Mouse (Mus musculus): Measurements from ENCODE around the gene Rasl11b. TPM values are rescaled to one million over a fixed set of nuclear protein-coding genes. Genes with fewer than 3 reads are reported as not detected.

The Rasl11b gene
- 52.8 and 56.1 TPM in 2 replicates for polyA plus RNA-seq (2015; fragmentation: Nextera tagmentation; extraction: Ambion mirVana)

DNA sequence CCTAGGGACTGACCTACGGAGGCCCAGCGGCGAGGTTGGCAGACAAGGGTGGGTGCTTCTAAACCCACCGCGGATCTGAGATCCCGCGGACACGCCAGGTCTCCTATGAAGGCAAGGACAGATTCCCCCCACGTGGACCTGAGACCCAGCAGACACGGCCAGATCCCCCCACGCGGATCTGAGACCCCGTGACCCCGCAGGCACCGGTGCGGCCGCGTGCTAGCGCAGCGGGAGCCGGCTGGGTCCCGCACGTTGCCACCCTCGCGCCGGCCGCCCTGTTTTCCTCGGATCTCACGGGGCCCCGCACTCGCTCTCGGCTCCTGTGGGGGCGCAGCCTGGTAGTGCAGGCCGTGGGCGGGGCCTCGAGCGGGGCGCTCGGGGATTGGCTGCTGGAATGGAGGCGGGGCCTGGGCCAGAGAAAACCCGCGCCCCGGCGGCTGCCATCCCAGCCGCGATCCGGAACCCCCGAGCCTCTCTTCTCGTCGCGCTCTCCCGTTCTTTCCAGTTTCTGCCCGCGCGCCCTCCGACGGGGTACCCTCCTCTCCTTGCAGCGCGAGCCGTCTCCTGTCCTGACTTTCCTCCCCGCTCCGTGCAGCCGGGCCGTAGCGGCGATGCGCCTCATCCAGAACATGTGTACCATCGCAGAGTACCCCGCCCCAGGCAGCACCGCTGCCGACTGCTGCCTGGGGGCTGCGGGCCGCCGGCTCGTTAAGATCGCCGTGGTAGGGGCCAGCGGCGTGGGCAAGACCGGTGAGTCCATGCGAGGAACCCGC, at the start of gene Rasl11b:
Gene Rasl11b, plus strand, starts transcription at position 446 of the 773 bp plus-strand sequence.
- peak; percentile 97 for ATAC-seq (ENCODE audit: insufficient read depth, low FRiP score)
- WGBS, result under 1% methylated on average over 78 of the region's 82 CpGs

DNA sequence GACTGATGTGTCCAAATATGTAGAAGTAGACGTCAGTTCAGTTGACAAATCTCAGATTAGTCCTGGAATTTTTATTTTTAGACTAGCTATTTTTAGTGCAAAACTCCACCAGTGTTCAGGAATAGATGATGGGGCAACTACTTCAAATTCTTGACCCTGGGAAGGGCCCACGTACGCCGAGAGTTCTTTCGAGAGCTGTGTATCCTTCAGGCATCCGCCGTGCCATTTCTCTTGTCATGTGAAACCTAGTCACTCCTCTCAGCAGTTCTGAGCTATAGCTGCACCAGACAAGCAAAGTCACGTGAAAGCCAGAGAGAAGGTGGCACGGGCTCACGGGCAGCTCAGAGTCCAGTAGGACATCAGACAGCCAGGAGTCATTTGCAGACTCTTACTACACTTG, 47.5 kb upstream of the Rasl11b start:
- H3K4me1 ChIP-seq (ENCODE audit: control insufficient read depth, insufficient read depth, low read length), result peaks cover 4% of the 10 kb centered on the region; the same call in 1 of the 2 replicates
- no peak overlapping the region for H3K27ac ChIP-seq (ENCODE audit: low read length)
- no peak overlapping the region for H3K9ac ChIP-seq (ENCODE audit: low read length)
- H3K36me3 ChIP-seq (ENCODE audit: control insufficient read depth, insufficient read depth, low read length), result no peaks in the 10 kb centered on the region
- no peaks in the 10 kb centered on the region for H3K27me3 ChIP-seq (ENCODE audit: control insufficient read depth, insufficient read depth, low read length)
- no peak for ATAC-seq (ENCODE audit: insufficient read depth, low FRiP score)
- H3K4me3 ChIP-seq (replicated peaks; ENCODE audit: low read length), result no peak overlapping the region
- H3K4me2 ChIP-seq (ENCODE audit: low read depth, low read length), result no peak overlapping the region
- no peaks in the 10 kb centered on the region for H3K9me3 ChIP-seq (replicated peaks; ENCODE audit: control insufficient read depth, low read length)
- 61% methylated on average over 10 of the region's 10 CpGs for WGBS

More for the DNA sequence above, at the start of gene Rasl11b:
- Histone ChIP-seq H3K27ac (ENCODE audit: low read length) (peak within 1 kb of the TSS; percentile 84), H3K9me3 (replicated peaks; ENCODE audit: control insufficient read depth, low read length) (no peaks in the 10 kb centered on the region), H3K9ac (ENCODE audit: low read length) (peak within 1 kb of the TSS; percentile 98), H3K4me1 (ENCODE audit: control insufficient read depth, insufficient read depth, low read length) (peaks cover 42% of the 10 kb centered on the region), H3K4me2 (ENCODE audit: low read depth, low read length) (peak within 1 kb of the TSS; percentile 99), H3K4me3 (replicated peaks; ENCODE audit: low read length) (peak within 1 kb of the TSS; percentile 99), H3K36me3 (ENCODE audit: control insufficient read depth, insufficient read depth, low read length) (peaks cover 13% of the 10 kb centered on the region), H3K27me3 (ENCODE audit: control insufficient read depth, insufficient read depth, low read length) (no peaks in the 10 kb centered on the region)

DNA sequence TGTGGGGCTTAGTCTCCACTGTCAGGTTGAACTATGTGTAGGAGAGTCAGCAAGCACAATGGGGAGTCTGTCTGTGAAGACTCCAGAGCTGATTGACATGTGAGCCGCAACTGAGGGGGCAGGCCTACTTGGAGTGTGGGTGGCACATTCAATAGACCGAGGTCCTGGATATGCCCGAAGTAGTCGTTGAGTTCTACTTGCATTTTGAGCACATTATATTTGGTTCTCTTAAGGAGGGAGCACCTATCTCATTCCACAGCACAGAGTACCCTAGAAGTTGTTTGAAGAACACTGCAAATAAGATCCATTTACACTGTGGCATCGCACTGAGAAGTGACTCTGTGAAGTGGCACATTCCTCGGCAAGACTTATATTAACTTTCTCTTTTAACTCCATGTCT, 45.1 kb upstream of the Rasl11b start:
- ATAC-seq (ENCODE audit: insufficient read depth, low FRiP score), result no peak
- no peak overlapping the region for H3K9ac ChIP-seq (ENCODE audit: low read length)

DNA sequence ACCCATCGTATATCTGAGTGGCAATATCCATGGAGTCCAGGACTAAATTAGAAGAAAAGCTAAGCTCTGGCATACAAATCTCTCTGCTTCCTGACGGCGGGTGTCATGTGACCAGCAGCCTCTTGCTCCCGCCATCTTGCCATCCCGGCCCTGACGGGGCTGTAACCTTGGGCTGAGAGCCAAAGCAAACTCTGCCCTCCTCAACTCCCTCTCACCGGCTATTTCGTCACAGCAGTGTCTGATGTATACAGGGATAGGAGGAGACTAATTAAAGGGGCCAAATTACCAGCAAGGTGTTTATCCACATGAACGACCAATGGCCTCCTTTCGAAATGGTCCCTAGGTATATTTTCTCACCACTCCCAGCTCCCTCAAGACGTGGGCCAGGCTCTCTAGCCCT, 43.3 kb upstream of the Rasl11b start:
- H3K4me2 ChIP-seq (ENCODE audit: low read depth, low read length), result no peak overlapping the region
- no peaks in the 10 kb centered on the region for H3K36me3 ChIP-seq (ENCODE audit: control insufficient read depth, insufficient read depth, low read length)
- H3K9ac ChIP-seq (ENCODE audit: low read length), result no peak overlapping the region
- 79% methylated on average over 11 of the region's 11 CpGs for WGBS
- H3K27me3 ChIP-seq (ENCODE audit: control insufficient read depth, insufficient read depth, low read length), result no peaks in the 10 kb centered on the region
- H3K9me3 ChIP-seq (replicated peaks; ENCODE audit: control insufficient read depth, low read length), result no peaks in the 10 kb centered on the region
- no peak for ATAC-seq (ENCODE audit: insufficient read depth, low FRiP score)
- H3K27ac ChIP-seq (ENCODE audit: low read length), result no peak overlapping the region
- H3K4me1 ChIP-seq (ENCODE audit: control insufficient read depth, insufficient read depth, low read length), result 0 out of 2 replicates have a peak, but pooled peaks cover 7% of the 10 kb centered on the region
- H3K4me3 ChIP-seq (replicated peaks; ENCODE audit: low read length), result no peak overlapping the region

More for the DNA sequence above, 45.1 kb upstream of the Rasl11b start:
- WGBS, result 72% methylated on average over 6 of the region's 6 CpGs
- Histone ChIP-seq H3K27me3 (ENCODE audit: control insufficient read depth, insufficient read depth, low read length) (no peaks in the 10 kb centered on the region), H3K9me3 (replicated peaks; ENCODE audit: control insufficient read depth, low read length) (no peaks in the 10 kb centered on the region), H3K4me1 (ENCODE audit: control insufficient read depth, insufficient read depth, low read length) (peaks cover under 1% of the 10 kb centered on the region; the same call in 1 of the 2 replicates), H3K4me2 (ENCODE audit: low read depth, low read length) (no peak overlapping the region), H3K4me3 (replicated peaks; ENCODE audit: low read length) (no peak overlapping the region), H3K27ac (ENCODE audit: low read length) (no peak overlapping the region), H3K36me3 (ENCODE audit: control insufficient read depth, insufficient read depth, low read length) (no peaks in the 10 kb centered on the region)

DNA sequence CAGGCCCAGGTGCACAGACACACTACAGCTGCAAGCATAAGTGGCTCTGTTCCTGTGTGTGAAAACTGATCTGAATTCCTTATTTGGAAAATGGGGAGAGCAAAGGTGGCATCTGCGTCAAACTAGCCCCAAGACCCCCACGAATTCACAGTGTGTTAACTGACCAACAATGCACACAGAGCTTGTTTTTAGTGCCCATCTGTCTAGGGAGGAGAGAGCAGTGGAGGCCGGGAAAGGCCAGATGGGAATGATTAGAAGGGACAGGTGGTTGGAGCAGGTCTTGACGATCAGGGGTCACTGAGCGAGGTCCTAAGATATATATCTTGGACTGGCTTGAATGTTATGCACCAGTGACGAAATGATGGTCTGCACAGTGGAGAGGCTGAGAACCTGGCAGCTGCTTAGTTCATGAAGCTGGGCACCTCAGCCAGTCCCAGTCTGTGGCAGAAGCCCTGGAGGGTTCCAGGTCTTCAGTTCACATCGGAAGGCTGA, 39.2 kb upstream of the Rasl11b start:
- Histone ChIP-seq H3K4me3 (replicated peaks; ENCODE audit: low read length) (no peak overlapping the region), H3K9ac (ENCODE audit: low read length) (no peak overlapping the region), H3K9me3 (replicated peaks; ENCODE audit: control insufficient read depth, low read length) (no peaks in the 10 kb centered on the region), H3K36me3 (ENCODE audit: control insufficient read depth, insufficient read depth, low read length) (no peaks in the 10 kb centered on the region), H3K4me1 (ENCODE audit: control insufficient read depth, insufficient read depth, low read length) (peaks cover 19% of the 10 kb centered on the region), H3K27ac (ENCODE audit: low read length) (no peak overlapping the region), H3K4me2 (ENCODE audit: low read depth, low read length) (no peak overlapping the region), H3K27me3 (ENCODE audit: control insufficient read depth, insufficient read depth, low read length) (no peaks in the 10 kb centered on the region)
- no peak for ATAC-seq (ENCODE audit: insufficient read depth, low FRiP score)
- WGBS, result 65% methylated on average over 7 of the region's 7 CpGs

DNA sequence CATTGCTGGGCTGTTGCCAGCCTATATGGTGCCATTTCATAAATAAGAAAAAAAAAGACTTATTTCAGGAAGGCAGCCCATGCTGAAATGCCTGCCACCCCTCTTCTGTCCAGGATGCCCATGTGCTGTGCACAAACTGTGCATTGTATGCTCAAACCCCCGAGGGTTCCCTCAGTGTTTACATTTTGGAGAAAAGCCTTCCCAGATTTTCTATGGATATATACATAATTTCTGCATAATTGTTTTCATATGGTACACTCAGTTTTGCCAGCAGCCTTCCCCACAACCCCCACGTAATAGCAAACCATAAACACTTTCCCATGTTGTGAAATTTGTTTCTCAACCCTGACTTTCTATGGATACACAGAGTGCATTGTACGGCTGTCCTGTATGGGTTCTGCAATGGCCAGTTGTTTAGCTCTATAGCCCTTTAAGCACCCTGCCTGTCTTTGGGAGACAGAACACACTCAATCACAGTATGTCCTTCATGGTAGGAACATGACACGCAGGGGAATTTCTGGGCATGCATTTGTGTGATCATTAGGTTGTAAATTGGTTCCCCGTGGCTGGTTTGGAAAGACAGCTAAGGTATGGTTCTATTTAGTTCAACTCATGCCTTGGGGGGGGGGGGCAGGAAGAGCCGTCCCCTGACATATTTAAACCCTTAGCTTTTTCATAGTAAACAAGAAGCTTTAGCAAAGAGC, 36.0 kb upstream of the Rasl11b start:
- Histone ChIP-seq H3K9me3 (replicated peaks; ENCODE audit: control insufficient read depth, low read length) (no peaks in the 10 kb centered on the region), H3K27ac (ENCODE audit: low read length) (no peak overlapping the region), H3K9ac (ENCODE audit: low read length) (no peak overlapping the region), H3K4me2 (ENCODE audit: low read depth, low read length) (no peak overlapping the region), H3K4me1 (ENCODE audit: control insufficient read depth, insufficient read depth, low read length) (peaks cover 30% of the 10 kb centered on the region), H3K36me3 (ENCODE audit: control insufficient read depth, insufficient read depth, low read length) (no peaks in the 10 kb centered on the region), H3K4me3 (replicated peaks; ENCODE audit: low read length) (no peak overlapping the region), H3K27me3 (ENCODE audit: control insufficient read depth, insufficient read depth, low read length) (no peaks in the 10 kb centered on the region)
- 69% methylated on average over 6 of the region's 6 CpGs for WGBS
- ATAC-seq (ENCODE audit: insufficient read depth, low FRiP score), result no peak

DNA sequence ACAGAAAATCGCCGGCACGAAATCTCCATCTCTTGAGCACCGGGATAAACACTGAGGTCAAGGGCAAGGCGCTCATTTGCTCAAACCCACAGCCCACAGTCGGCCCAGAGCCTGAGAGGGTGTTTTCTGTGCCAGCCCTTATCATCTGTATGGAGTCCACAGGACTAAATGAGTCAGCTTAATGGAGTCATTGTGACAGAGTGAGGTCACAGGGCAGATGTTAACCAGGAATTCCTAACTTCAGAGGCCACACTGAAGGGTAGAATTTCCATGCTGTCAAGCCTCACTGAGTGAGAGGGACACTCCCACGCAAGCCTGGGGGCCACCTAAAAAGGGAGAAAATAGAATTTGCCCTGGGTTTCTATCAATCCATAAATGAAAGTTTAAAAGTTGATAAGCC, 35.2 kb upstream of the Rasl11b start:
- no peaks in the 10 kb centered on the region for H3K36me3 ChIP-seq (ENCODE audit: control insufficient read depth, insufficient read depth, low read length)
- H3K27ac ChIP-seq (ENCODE audit: low read length), result peak overlapping the region; percentile 84; the same call in 1 of the 2 replicates
- WGBS, result 26% methylated on average over 7 of the region's 7 CpGs
- H3K4me3 ChIP-seq (replicated peaks; ENCODE audit: low read length), result no peak overlapping the region
- peak; percentile 30; the same call in 1 of the 2 replicates for ATAC-seq (ENCODE audit: insufficient read depth, low FRiP score)
- peaks cover 30% of the 10 kb centered on the region for H3K4me1 ChIP-seq (ENCODE audit: control insufficient read depth, insufficient read depth, low read length)
- no peaks in the 10 kb centered on the region for H3K9me3 ChIP-seq (replicated peaks; ENCODE audit: control insufficient read depth, low read length)
- H3K4me2 ChIP-seq (ENCODE audit: low read depth, low read length), result no peak overlapping the region
- H3K9ac ChIP-seq (ENCODE audit: low read length), result no peak overlapping the region
- H3K27me3 ChIP-seq (ENCODE audit: control insufficient read depth, insufficient read depth, low read length), result no peaks in the 10 kb centered on the region

DNA sequence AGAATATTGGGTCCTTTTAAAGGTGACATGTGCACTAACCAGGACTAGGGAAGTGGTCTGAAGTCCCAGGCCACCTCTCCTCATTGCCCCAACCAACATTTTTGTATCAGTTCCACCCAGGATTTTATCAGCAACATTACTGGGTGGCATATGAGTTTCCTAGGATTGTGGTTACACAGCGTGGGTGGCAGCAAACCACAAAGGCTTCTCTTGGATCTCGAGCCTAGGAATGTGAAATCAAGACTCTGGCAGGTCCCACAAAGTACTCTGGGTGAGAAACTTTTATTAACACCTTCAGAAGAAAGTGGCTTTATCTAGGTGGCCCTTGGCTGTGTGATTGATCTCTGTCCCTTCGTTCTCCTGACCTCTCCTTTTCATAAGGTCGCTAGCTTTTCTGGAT, 34.7 kb upstream of the Rasl11b start:
- Histone ChIP-seq H3K27ac (ENCODE audit: low read length) (peak overlapping the region; percentile 84; the same call in 1 of the 2 replicates), H3K4me2 (ENCODE audit: low read depth, low read length) (no peak overlapping the region), H3K27me3 (ENCODE audit: control insufficient read depth, insufficient read depth, low read length) (no peaks in the 10 kb centered on the region), H3K4me1 (ENCODE audit: control insufficient read depth, insufficient read depth, low read length) (peaks cover 30% of the 10 kb centered on the region), H3K9me3 (replicated peaks; ENCODE audit: control insufficient read depth, low read length) (no peaks in the 10 kb centered on the region), H3K36me3 (ENCODE audit: control insufficient read depth, insufficient read depth, low read length) (no peaks in the 10 kb centered on the region), H3K9ac (ENCODE audit: low read length) (no peak overlapping the region), H3K4me3 (replicated peaks; ENCODE audit: low read length) (no peak overlapping the region)
- WGBS, result 54% methylated on average over 4 of the region's 4 CpGs
- ATAC-seq (ENCODE audit: insufficient read depth, low FRiP score), result no peak

Measured in stomach, embryonic 16.5 days (tissue).